Mouse (Mus musculus) lung, adult 2 months (tissue): ENCODE results near the gene Snapc3.

Experiments
- CTCF ChIP-seq: fragments of 200-500 bp; IDR thresholded peaks from 2 replicates; pipeline ENCODE4 v1.5.1; 2011; ENCODE audit warnings: mild to moderate bottlenecking, low read length, control low read depth; ENCODE audit not compliant: insufficient read depth
- POLR2A ChIP-seq: fragments of 200-500 bp; IDR thresholded peaks from 2 replicates; pipeline ENCODE4 v1.6.1; 2011; ENCODE audit warnings: low read depth, mild to moderate bottlenecking, control low read depth, low read length, borderline replicate concordance; ENCODE audit errors: extremely low read depth

DNA sequence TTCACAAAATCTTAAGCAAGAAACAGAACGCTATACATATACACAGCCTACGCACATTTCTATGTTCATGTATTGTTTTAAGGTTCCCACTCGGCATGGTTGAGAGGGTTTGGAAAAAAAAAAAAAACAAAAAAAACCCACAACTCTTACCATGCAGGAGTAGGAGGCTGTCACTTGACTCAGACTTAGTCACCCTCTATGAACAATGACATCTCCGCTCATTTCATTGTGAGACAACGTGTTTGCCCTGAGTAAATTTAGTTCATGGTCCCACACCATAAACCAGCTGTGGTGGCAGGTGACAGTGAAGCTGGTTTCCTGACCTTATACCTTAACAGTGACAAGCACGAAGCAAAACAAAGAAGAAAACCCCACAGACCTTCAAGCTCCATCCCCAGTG lies 41.9 kb upstream of the Snapc3 start:
- no peak for TF ChIP-seq POLR2A
- no peak for TF ChIP-seq CTCF
